Mouse (Mus musculus) cerebellum, postnatal 4 days (tissue): ENCODE data around the gene Nme7.

Source experiments
- DNase-seq, 2 experiments: peaks; one replicate each; pipeline ENCODE4 v3.0.0; 2022; ENCODE audit warnings: low spot score in 2 of 2, mixed read lengths in 1 of 2

Nme7 gene

GRCm38 (mm10) chr1:164432649-164433048, 128.7 kb downstream of the Nme7 start:
- no peak for DNase-seq

GRCm38 (mm10) chr1:164434049-164434448, 130.1 kb downstream of the Nme7 start:
- DNase-seq: no peak

GRCm38 (mm10) chr1:164436749-164437148, 132.8 kb downstream of the Nme7 start:
- no peak for DNase-seq

GRCm38 (mm10) chr1:164440230-164440629, 136.3 kb downstream of the Nme7 start:
- DNase-seq: no peak

- no peak for DNase-seq
Observed at GRCm38 (mm10) chr1:164440708-164441407, 136.9 kb downstream of the Nme7 start.

- no peak for DNase-seq
Observed at GRCm38 (mm10) chr1:164441408-164441974, 137.6 kb downstream of the Nme7 start.

- DNase-seq: no peak
Observed at GRCm38 (mm10) chr1:164445620-164446162, 141.8 kb downstream of the Nme7 start.

- no peak for DNase-seq
Observed at GRCm38 (mm10) chr1:164446535-164446934, 142.6 kb downstream of the Nme7 start.

GRCm38 (mm10) chr1:164447521-164447920, 143.6 kb downstream of the Nme7 start:
- no peak for DNase-seq

GRCm38 (mm10) chr1:164449626-164450025, 145.7 kb downstream of the Nme7 start:
- DNase-seq: no peak

GRCm38 (mm10) chr1:164450231-164450630, 146.3 kb downstream of the Nme7 start:
- no peak for DNase-seq

GRCm38 (mm10) chr1:164450644-164451043, 146.7 kb downstream of the Nme7 start:
- no peak for DNase-seq

- DNase-seq: no peak
Observed at GRCm38 (mm10) chr1:164451346-164451745, 147.4 kb downstream of the Nme7 start.

GRCm38 (mm10) chr1:164452580-164452979, 148.7 kb downstream of the Nme7 start:
- no peak for DNase-seq

GRCm38 (mm10) chr1:164453146-164453545, 149.2 kb downstream of the Nme7 start:
- no peak for DNase-seq

GRCm38 (mm10) chr1:164453739-164454138, 149.8 kb downstream of the Nme7 start:
- DNase-seq: no peak

- DNase-seq: no peak
Observed at GRCm38 (mm10) chr1:164454747-164455400, 151.0 kb downstream of the Nme7 start.

- no peak for DNase-seq
Observed at GRCm38 (mm10) chr1:164455614-164456013, 151.7 kb downstream of the Nme7 start.

- no peak for DNase-seq
Observed at GRCm38 (mm10) chr1:164456065-164456464, 152.1 kb downstream of the Nme7 start.

- DNase-seq: no peak
Observed at GRCm38 (mm10) chr1:164456731-164457130, 152.8 kb downstream of the Nme7 start.

GRCm38 (mm10) chr1:164457531-164458244, 153.8 kb downstream of the Nme7 start:
- peak in 1 of 2 experiments; percentile 67 for DNase-seq

- peak; percentile 71 to 89 for DNase-seq
Observed at GRCm38 (mm10) chr1:164458245-164458613, 154.3 kb downstream of the Nme7 start, which contains the start of gene Atp1b1. Gene Atp1b1 (minus strand): TSS chr1:164458355.
